Mouse (Mus musculus) myocyte (in vitro differentiated cells): Measurements from ENCODE around the gene Nprl3. TPM values are rescaled to one million over a fixed set of nuclear protein-coding genes. Genes with fewer than 3 reads are reported as not detected.

Experiments used
- H3K27me3 ChIP-seq: one replicate; pipeline ENCODE4 v1.6.1; 2011; ENCODE audit not compliant: control insufficient read depth, insufficient read depth, insufficient read length
- H3K36me3 ChIP-seq: one replicate; pipeline ENCODE4 v1.6.1; 2011; ENCODE audit not compliant: control insufficient read depth, insufficient read depth
- H3K4me2 ChIP-seq: one replicate; pipeline ENCODE4 v1.6.1; 2011; ENCODE audit warnings: low read depth, control low read depth
- H3K4me3 ChIP-seq: one replicate; pipeline ENCODE4 v1.5.1; 2011; ENCODE audit warnings: mild to moderate bottlenecking, control low read depth, moderate library complexity
- H3K79me2 ChIP-seq: one replicate; pipeline ENCODE4 v1.6.1; 2011; ENCODE audit not compliant: control insufficient read depth, insufficient read depth
- H3ac ChIP-seq: one replicate; pipeline ENCODE4 v1.6.1; 2011; ENCODE audit not compliant: control insufficient read depth, insufficient read length
- CEBPB ChIP-seq: IDR thresholded peaks from 2 replicates; pipeline ENCODE4 v1.6.1; 2011; ENCODE audit warnings: mild to moderate bottlenecking, moderate library complexity; ENCODE audit not compliant: poor library complexity, insufficient read depth, severe bottlenecking
- E2F4 ChIP-seq: IDR thresholded peaks from one replicate; pipeline ENCODE4 v1.6.1; 2011; ENCODE audit warnings: mild to moderate bottlenecking, control low read depth, moderate library complexity; ENCODE audit not compliant: insufficient read depth
- MAX ChIP-seq: IDR thresholded peaks from one replicate; pipeline ENCODE4 v1.6.1; 2011; ENCODE audit warnings: low read depth, mild to moderate bottlenecking, control low read depth
- MYOD1 ChIP-seq, 3 experiments: IDR thresholded peaks; one replicate each; pipeline ENCODE4 v1.6.1; 2011; ENCODE audit warnings: control low read depth in 2 of 3, low read depth in 2 of 3, mild to moderate bottlenecking in 2 of 3, moderate library complexity in 1 of 3; ENCODE audit not compliant: insufficient read length in 2 of 3, control insufficient read depth in 1 of 3
- MYOG ChIP-seq, 3 experiments: IDR thresholded peaks; one replicate each; pipeline ENCODE4 v1.6.1; 2011; ENCODE audit warnings: control low read depth in 2 of 3, low read depth in 2 of 3, mild to moderate bottlenecking in 2 of 3; ENCODE audit not compliant: insufficient read length in 2 of 3, control insufficient read depth in 1 of 3, insufficient read depth in 1 of 3
- POLR2A ChIP-seq: IDR thresholded peaks from one replicate; pipeline ENCODE4 v1.6.1; 2011; ENCODE audit warnings: low read depth, mild to moderate bottlenecking, control low read depth, moderate library complexity; ENCODE audit not compliant: insufficient read length
- POLR2AphosphoS2 ChIP-seq: IDR thresholded peaks from one replicate; pipeline ENCODE4 v1.6.1; 2011; ENCODE audit warnings: low read depth, control low read depth; ENCODE audit not compliant: insufficient read length
- REST ChIP-seq: IDR thresholded peaks from one replicate; pipeline ENCODE4 v1.6.1; 2011; ENCODE audit warnings: mild to moderate bottlenecking, control low read depth, moderate library complexity; ENCODE audit not compliant: insufficient read depth, insufficient read length
- SRF ChIP-seq: IDR thresholded peaks from one replicate; pipeline ENCODE4 v1.6.1; 2011; ENCODE audit warnings: low read depth; ENCODE audit not compliant: control insufficient read depth, insufficient read length
- TCF12 ChIP-seq: IDR thresholded peaks from one replicate; pipeline ENCODE4 v1.6.1; 2011; ENCODE audit warnings: mild to moderate bottlenecking, control low read depth; ENCODE audit not compliant: poor library complexity, insufficient read depth, severe bottlenecking
- TCF3 ChIP-seq: IDR thresholded peaks from one replicate; pipeline ENCODE4 v1.6.1; 2011; ENCODE audit warnings: low read depth, control low read depth; ENCODE audit not compliant: insufficient read length
- USF1 ChIP-seq: IDR thresholded peaks from one replicate; pipeline ENCODE4 v1.6.1; 2011; ENCODE audit warnings: low read depth, mild to moderate bottlenecking, control low read depth, moderate library complexity
- polyA plus RNA-seq: library from polyadenylated mRNA; unstranded; fragments of >200 nt; fragmentation: generic; extraction: Trizol; gene quantifications from one replicate; pipeline ENCODE4 v1.2.1, GENCODE M21; 2012; ENCODE audit warnings: missing spikeins

The Nprl3 gene
- polyA plus RNA-seq, 1 experiment, result 57.4 TPM

GRCm38 (mm10) chr11:32200075-32200601 lies 67.4 kb downstream of the Nprl3 start, which contains the start of gene Il9r:
Il9r (minus strand) TSS chr11:32200279.
- Histone ChIP-seq H3K4me2 (no peak within 1 kb of the TSS), H3K79me2 (no peaks in the 10 kb centered on the region), H3K36me3 (no peaks in the 10 kb centered on the region), H3ac (no peak within 1 kb of the TSS), H3K27me3 (peaks cover 8% of the 10 kb centered on the region), H3K4me3 (no peak within 1 kb of the TSS)
- TF ChIP-seq USF1, result no peak
- TF ChIP-seq MYOG (IDR thresholded peaks at IDR 0.05; ENCODE audit: control insufficient read depth in 1 of 3, insufficient read depth in 1 of 3, insufficient read length in 2 of 3, low read depth in 2 of 3), result no peak
- no peak for TF ChIP-seq POLR2A
- TF ChIP-seq TCF3, result no peak
- no peak for TF ChIP-seq MAX
- no peak for TF ChIP-seq CEBPB
- TF ChIP-seq MYOD1 (IDR thresholded peaks at IDR 0.05; ENCODE audit: control insufficient read depth in 1 of 3, insufficient read length in 2 of 3, low read depth in 2 of 3), result no peak
- TF ChIP-seq E2F4, result no peak

- Histone ChIP-seq H3ac (no peak overlapping the region), H3K4me2 (no peak overlapping the region), H3K79me2 (no peaks in the 10 kb centered on the region), H3K36me3 (no peaks in the 10 kb centered on the region), H3K27me3 (peaks cover 17% of the 10 kb centered on the region), H3K4me3 (no peak overlapping the region)
- TF ChIP-seq CEBPB (no peak), E2F4 (no peak), REST (no peak)
Observed at GRCm38 (mm10) chr11:32199230-32199629, 68.3 kb downstream of the Nprl3 start.

GRCm38 (mm10) chr11:32198256-32198955 lies 69.1 kb downstream of the Nprl3 start:
- Histone ChIP-seq H3K4me3 (no peak overlapping the region), H3K79me2 (no peaks in the 10 kb centered on the region), H3ac (no peak overlapping the region), H3K27me3 (peaks cover 26% of the 10 kb centered on the region), H3K36me3 (no peaks in the 10 kb centered on the region), H3K4me2 (no peak overlapping the region)
- TF ChIP-seq REST, result no peak
- TF ChIP-seq SRF, result no peak
- TF ChIP-seq MYOG (IDR thresholded peaks at IDR 0.05; ENCODE audit: control insufficient read depth in 1 of 3, insufficient read depth in 1 of 3, insufficient read length in 2 of 3, low read depth in 2 of 3), result no peak
- TF ChIP-seq CEBPB, result no peak
- TF ChIP-seq TCF12, result no peak

- Histone ChIP-seq H3K79me2 (no peaks in the 10 kb centered on the region), H3K36me3 (no peaks in the 10 kb centered on the region), H3K27me3 (peaks cover 31% of the 10 kb centered on the region), H3ac (no peak overlapping the region), H3K4me2 (no peak overlapping the region), H3K4me3 (no peak overlapping the region)
- TF ChIP-seq E2F4 (no peak), MYOD1 (IDR thresholded peaks at IDR 0.05; ENCODE audit: control insufficient read depth in 1 of 3, insufficient read length in 2 of 3, low read depth in 2 of 3) (no peak), USF1 (no peak), MYOG (IDR thresholded peaks at IDR 0.05; ENCODE audit: control insufficient read depth in 1 of 3, insufficient read depth in 1 of 3, insufficient read length in 2 of 3, low read depth in 2 of 3) (no peak), TCF12 (no peak), POLR2AphosphoS2 (no peak), REST (no peak), SRF (no peak), CEBPB (no peak), POLR2A (no peak)
Observed at GRCm38 (mm10) chr11:32197766-32198165, 69.7 kb downstream of the Nprl3 start.

- Histone ChIP-seq H3K79me2 (no peaks in the 10 kb centered on the region), H3K36me3 (no peaks in the 10 kb centered on the region), H3K27me3 (peaks cover 36% of the 10 kb centered on the region), H3K4me3 (no peak overlapping the region), H3K4me2 (peak overlapping the region; percentile 57), H3ac (no peak overlapping the region)
- TF ChIP-seq E2F4 (no peak), CEBPB (peak; percentile 74; the same call in 1 of the 2 replicates)
Observed at GRCm38 (mm10) chr11:32196727-32197126, 70.8 kb downstream of the Nprl3 start.
